Mouse (Mus musculus) forebrain, embryonic 16.5 days (tissue): ENCODE measurements around the gene Inka1. TPM values are rescaled to one million over a fixed set of nuclear protein-coding genes. Genes with fewer than 3 reads are reported as not detected.
A peak's percentile ranks its signal among the peaks of the same experiment; 100 is the strongest.

Experiments used
- ATAC-seq: fragments of 200-750 bp; cut with Nextera tagmentation; 2 replicates; pipeline ENCODE4 v1.8.0; 2017; ENCODE audit warnings: mild to moderate bottlenecking, moderate library complexity
- H3K27ac ChIP-seq: fragments of 300-500 bp; sonication (generic); 2 replicates; pipeline ENCODE4 v1.5.1; 2014; ENCODE audit warnings: low read length, control low read depth
- H3K27me3 ChIP-seq: fragments of 300-500 bp; sonication (generic); replicated peaks from 2 replicates; pipeline ENCODE4 v1.6.1; 2014; ENCODE audit warnings: low read length; ENCODE audit not compliant: control insufficient read depth, insufficient read depth
- H3K36me3 ChIP-seq: fragments of 300-500 bp; sonication (generic); 2 replicates; pipeline ENCODE4 v1.6.1; 2014; ENCODE audit not compliant: control insufficient read depth, insufficient read depth
- H3K4me1 ChIP-seq: fragments of 300-500 bp; sonication (generic); replicated peaks from 2 replicates; pipeline ENCODE4 v1.6.1; 2014; ENCODE audit warnings: low read length; ENCODE audit not compliant: control insufficient read depth, insufficient read depth
- H3K4me2 ChIP-seq: fragments of 300-500 bp; sonication (generic); 2 replicates; pipeline ENCODE4 v1.6.1; 2014; ENCODE audit warnings: mild to moderate bottlenecking, low read length, control low read depth
- H3K4me3 ChIP-seq: fragments of 300-500 bp; sonication (generic); replicated peaks from 2 replicates; pipeline ENCODE4 v1.5.1; 2014; ENCODE audit warnings: mild to moderate bottlenecking, low read length, control low read depth
- H3K9ac ChIP-seq: fragments of 300-500 bp; sonication (generic); replicated peaks from 2 replicates; pipeline ENCODE4 v1.6.1; 2014; ENCODE audit warnings: low read depth, low read length, control low read depth
- H3K9me3 ChIP-seq: fragments of 300-500 bp; sonication (generic); 2 replicates; pipeline ENCODE4 v1.6.1; 2016; ENCODE audit warnings: low read length; ENCODE audit not compliant: control insufficient read depth
- WGBS: fragments of 180-500 bp; shearing (Covaris S2); extraction: QIAGEN DNeasy Blood & Tissue Kit; methylation state at CpG from one replicate; pipeline ENCODE4 v1.1.7; 2014; 5-methylcytosine and 5-hydroxymethylcytosine counted together
- polyA plus RNA-seq: library from polyadenylated mRNA; unstranded; fragments of >200 nt; fragmentation: Nextera tagmentation; extraction: Ambion mirVana; gene quantifications from 2 replicates; pipeline ENCODE4 v1.2.1, GENCODE M21; 2015

Gene Inka1
- polyA plus RNA-seq, 1 experiment from 2014 or later = 12.8 TPM

GRCm38 (mm10) chr9:107987950-107988349 lies 2.3 kb upstream of the Inka1 start:
- peaks cover 14% of the 10 kb centered on the region for H3K4me1 ChIP-seq
- H3K27ac ChIP-seq = no peak overlapping the region
- H3K9ac ChIP-seq = no peak overlapping the region
- no peaks in the 10 kb centered on the region for H3K36me3 ChIP-seq
- no peak overlapping the region for H3K4me2 ChIP-seq
- no peak for ATAC-seq
- 82% methylated on average over 3 of the region's 3 CpGs for WGBS
- H3K4me3 ChIP-seq = no peak overlapping the region
- no peaks in the 10 kb centered on the region for H3K9me3 ChIP-seq
- H3K27me3 ChIP-seq = 0 out of 2 replicates have a peak, but pooled peaks cover 3% of the 10 kb centered on the region

GRCm38 (mm10) chr9:107986376-107986775 lies 697 bp upstream of the Inka1 start:
- no peak overlapping the region for H3K9ac ChIP-seq
- no peaks in the 10 kb centered on the region for H3K9me3 ChIP-seq
- 0 out of 2 replicates have a peak, but pooled peaks cover 3% of the 10 kb centered on the region for H3K27me3 ChIP-seq
- no peak overlapping the region for H3K27ac ChIP-seq
- 4% methylated on average over 18 of the region's 18 CpGs for WGBS
- peaks cover 14% of the 10 kb centered on the region for H3K4me1 ChIP-seq
- no peaks in the 10 kb centered on the region for H3K36me3 ChIP-seq
- peak; percentile 76 for ATAC-seq
- peak overlapping the region; percentile 86 for H3K4me2 ChIP-seq
- H3K4me3 ChIP-seq = no peak overlapping the region; the same call in none of the 2 replicates

- 74% methylated on average over 9 of the region's 9 CpGs for WGBS
Measured at GRCm38 (mm10) chr9:107984754-107985055, 974 bp downstream of the Inka1 start.

GRCm38 (mm10) chr9:107984052-107984753 lies 1.5 kb downstream of the Inka1 start:
- Histone ChIP-seq H3K9me3 (no peaks in the 10 kb centered on the region), H3K4me3 (peak overlapping the region; percentile 75), H3K27ac (no peak overlapping the region), H3K9ac (no peak overlapping the region), H3K4me1 (peaks cover 14% of the 10 kb centered on the region), H3K27me3 (0 out of 2 replicates have a peak, but pooled peaks cover 3% of the 10 kb centered on the region), H3K36me3 (no peaks in the 10 kb centered on the region), H3K4me2 (peak overlapping the region; percentile 86; the same call in 1 of the 2 replicates)
- 77% methylated on average over 19 of the region's 19 CpGs for WGBS
- ATAC-seq = no peak

More at GRCm38 (mm10) chr9:107984754-107985055, 974 bp downstream of the Inka1 start:
- Histone ChIP-seq H3K9me3 (no peaks in the 10 kb centered on the region), H3K36me3 (no peaks in the 10 kb centered on the region), H3K27ac (no peak overlapping the region), H3K4me3 (peak overlapping the region; percentile 75), H3K4me1 (peaks cover 14% of the 10 kb centered on the region), H3K9ac (peak overlapping the region; percentile 67; the same call in 1 of the 2 replicates), H3K4me2 (peak overlapping the region; percentile 86), H3K27me3 (0 out of 2 replicates have a peak, but pooled peaks cover 3% of the 10 kb centered on the region)
- no peak for ATAC-seq

GRCm38 (mm10) chr9:107983421-107983890 lies 2.2 kb downstream of the Inka1 start:
- no peak overlapping the region for H3K4me3 ChIP-seq
- WGBS = 49% methylated on average over 4 of the region's 4 CpGs
- H3K9ac ChIP-seq = no peak overlapping the region

GRCm38 (mm10) chr9:107982681-107983346 lies 2.9 kb downstream of the Inka1 start, which contains the start of gene Gm20661:
Gene Gm20661 (plus strand): TSS chr9:107983058.
- H3K4me2 ChIP-seq = no peak within 1 kb of the TSS
- ATAC-seq = 0 out of 2 replicates have a peak, but pooled peaks have one; percentile 31
- no peak within 1 kb of the TSS for H3K4me3 ChIP-seq
- peaks cover 14% of the 10 kb centered on the region for H3K4me1 ChIP-seq
- H3K27ac ChIP-seq = peak within 1 kb of the TSS; percentile 46
- 0 out of 2 replicates have a peak, but pooled peaks cover 3% of the 10 kb centered on the region for H3K27me3 ChIP-seq
- WGBS = 47% methylated on average over 14 of the region's 14 CpGs
- no peak within 1 kb of the TSS for H3K9ac ChIP-seq
- no peaks in the 10 kb centered on the region for H3K9me3 ChIP-seq
- no peaks in the 10 kb centered on the region for H3K36me3 ChIP-seq

More at GRCm38 (mm10) chr9:107983421-107983890, 2.2 kb downstream of the Inka1 start:
- H3K27ac ChIP-seq = peak overlapping the region; percentile 20
- H3K4me1 ChIP-seq = peaks cover 14% of the 10 kb centered on the region
- H3K36me3 ChIP-seq = no peaks in the 10 kb centered on the region
- no peaks in the 10 kb centered on the region for H3K9me3 ChIP-seq
- no peak overlapping the region for H3K4me2 ChIP-seq
- no peak for ATAC-seq
- 0 out of 2 replicates have a peak, but pooled peaks cover 3% of the 10 kb centered on the region for H3K27me3 ChIP-seq

GRCm38 (mm10) chr9:107981684-107982605 lies 3.7 kb downstream of the Inka1 start:
- Histone ChIP-seq H3K4me2 (no peak overlapping the region), H3K36me3 (no peaks in the 10 kb centered on the region), H3K27ac (peak overlapping the region; percentile 46), H3K9ac (peak overlapping the region; percentile 10; the same call in 1 of the 2 replicates), H3K9me3 (no peaks in the 10 kb centered on the region), H3K4me1 (peaks cover 14% of the 10 kb centered on the region), H3K4me3 (no peak overlapping the region), H3K27me3 (0 out of 2 replicates have a peak, but pooled peaks cover 3% of the 10 kb centered on the region)
- ATAC-seq = no peak
- WGBS = 67% methylated on average over 6 of the region's 7 CpGs

GRCm38 (mm10) chr9:107978815-107979214 lies 6.9 kb downstream of the Inka1 start:
- Histone ChIP-seq H3K4me2 (no peak overlapping the region), H3K27me3 (no peaks in the 10 kb centered on the region), H3K36me3 (no peaks in the 10 kb centered on the region), H3K9ac (no peak overlapping the region), H3K9me3 (no peaks in the 10 kb centered on the region), H3K4me3 (no peak overlapping the region), H3K27ac (no peak overlapping the region), H3K4me1 (peaks cover 2% of the 10 kb centered on the region; the same call in 1 of the 2 replicates)
- WGBS = 85% methylated on average over 12 of the region's 12 CpGs
- no peak for ATAC-seq
